Mouse (Mus musculus): ENCODE results near the gene Espnl. TPM values are rescaled to one million over a fixed set of nuclear protein-coding genes. Genes with fewer than 3 reads are reported as not detected.

Espnl gene
- polyA plus RNA-seq, 1 experiment: 0.06 TPM

DNA sequence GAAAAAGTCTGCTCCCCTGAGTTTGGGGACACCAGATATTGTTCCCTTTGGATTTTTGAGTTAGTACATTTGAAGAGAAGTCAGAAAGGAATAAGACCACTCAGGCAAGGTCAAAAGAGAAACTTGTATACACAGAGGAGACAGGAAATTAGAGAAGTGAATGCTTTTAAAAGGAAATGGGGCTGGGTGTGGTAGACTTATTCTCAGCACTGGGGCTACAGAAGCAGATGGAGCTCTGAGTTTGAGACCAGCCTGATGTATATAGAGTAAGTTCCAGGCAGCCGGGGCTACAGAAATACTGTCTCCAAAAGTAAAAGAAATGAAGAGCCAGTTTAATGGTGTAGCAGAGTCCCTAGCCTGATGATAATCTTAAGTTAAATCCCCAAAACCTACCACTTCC, 39.3 kb upstream of the Espnl start:
- Histone ChIP-seq H3K4me1 (ENCODE audit: control insufficient read depth, insufficient read depth, insufficient read length) (peaks cover 6% of the 10 kb centered on the region), H3K27me3 (ENCODE audit: control insufficient read depth, insufficient read depth, low read length) (no peaks in the 10 kb centered on the region), H3K36me3 (ENCODE audit: control insufficient read depth, insufficient read depth, low read length) (peaks cover 4% of the 10 kb centered on the region; the same call in 1 of the 2 replicates), H3K27ac (ENCODE audit: insufficient read depth, low read length) (peak overlapping the region; percentile 9; the same call in 1 of the 2 replicates), H3K4me3 (ENCODE audit: extremely low read depth, insufficient read depth, insufficient read length) (no peak overlapping the region)
- TF ChIP-seq POLR2A (IDR thresholded peaks at IDR 0.05; ENCODE audit: low read depth, low read length) (no peak), CTCF (IDR thresholded peaks at IDR 0.05; ENCODE audit: extremely low read depth, insufficient read depth, insufficient read length, insufficient replicate concordance) (no peak)
- 51% methylated on average over 1 of the region's 1 CpGs for WGBS
- no peak for DNase-seq (ENCODE audit: low read depth in 1 of 2, low spot score in 2 of 2)

DNA sequence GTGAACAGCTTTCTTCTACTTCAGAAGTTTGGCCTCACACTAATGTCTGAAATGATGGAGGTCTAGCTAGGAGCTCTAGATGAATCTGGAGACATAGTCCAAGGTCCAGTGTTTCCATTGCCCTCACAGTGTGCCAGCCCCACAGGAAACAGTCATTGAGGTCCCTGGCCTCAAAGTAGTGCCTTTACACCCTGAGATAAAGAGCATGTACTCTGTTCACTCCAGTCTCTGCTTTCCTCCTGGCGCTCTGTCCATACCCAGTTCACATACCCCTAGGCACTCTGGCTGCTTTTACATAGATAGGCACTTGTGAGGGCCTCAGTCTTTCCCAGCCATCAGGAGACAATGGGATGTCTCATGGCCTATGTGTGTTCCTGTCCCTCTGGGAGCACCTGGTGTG, 32.5 kb upstream of the Espnl start:
- 100% methylated on average over 1 of the region's 1 CpGs for WGBS
- Histone ChIP-seq H3K4me1 (ENCODE audit: control insufficient read depth, insufficient read depth, insufficient read length) (no peaks in the 10 kb centered on the region), H3K4me3 (ENCODE audit: extremely low read depth, insufficient read depth, insufficient read length) (no peak overlapping the region), H3K27me3 (ENCODE audit: control insufficient read depth, insufficient read depth, low read length) (no peaks in the 10 kb centered on the region), H3K27ac (ENCODE audit: insufficient read depth, low read length) (no peak overlapping the region), H3K36me3 (ENCODE audit: control insufficient read depth, insufficient read depth, low read length) (peaks cover 4% of the 10 kb centered on the region; the same call in 1 of the 2 replicates)
- DNase-seq (ENCODE audit: low read depth in 1 of 2, low spot score in 2 of 2): no peak
- no peak for TF ChIP-seq CTCF (IDR thresholded peaks at IDR 0.05; ENCODE audit: extremely low read depth, insufficient read depth, insufficient read length, insufficient replicate concordance)
- TF ChIP-seq POLR2A (IDR thresholded peaks at IDR 0.05; ENCODE audit: low read depth, low read length): no peak

DNA sequence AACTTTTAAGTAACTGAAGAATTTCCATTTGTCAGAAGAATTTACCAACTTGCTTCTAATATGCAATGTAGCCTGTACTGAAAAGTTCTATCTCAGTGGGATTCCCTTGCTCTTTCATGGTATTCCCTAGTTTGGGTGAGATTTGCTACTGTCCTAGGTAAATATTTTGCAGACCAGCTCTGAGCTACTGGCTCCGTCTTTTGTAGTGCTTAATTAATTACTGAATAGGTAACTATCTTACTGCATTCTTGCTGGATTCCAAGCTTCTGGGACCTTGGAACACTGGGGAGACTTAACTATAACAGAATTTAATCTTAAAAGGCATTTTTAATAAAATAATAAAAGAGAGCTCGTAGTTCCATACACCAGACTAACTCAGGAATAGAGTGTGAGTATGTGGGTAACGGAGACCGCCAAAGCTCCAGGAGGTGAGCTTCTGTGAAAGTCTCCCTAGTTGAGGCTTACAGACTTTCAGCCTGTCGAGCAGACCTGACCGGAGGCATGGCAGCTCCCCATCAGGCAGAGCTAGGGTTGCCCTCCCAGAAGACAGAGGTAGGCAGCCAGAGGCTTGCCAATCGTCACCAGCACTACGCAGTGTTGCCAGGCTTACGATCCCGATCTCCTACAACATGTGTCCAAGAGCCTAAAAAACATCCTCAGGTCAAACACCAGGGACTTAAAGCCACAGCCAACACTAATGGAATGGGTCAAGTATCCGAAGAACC, 29.6 kb upstream of the Espnl start:
- Histone ChIP-seq H3K27me3 (ENCODE audit: control insufficient read depth, insufficient read depth, low read length) (no peaks in the 10 kb centered on the region), H3K27ac (ENCODE audit: insufficient read depth, low read length) (no peak overlapping the region), H3K4me1 (ENCODE audit: control insufficient read depth, insufficient read depth, insufficient read length) (no peaks in the 10 kb centered on the region), H3K36me3 (ENCODE audit: control insufficient read depth, insufficient read depth, low read length) (0 out of 2 replicates have a peak, but pooled peaks cover 1% of the 10 kb centered on the region), H3K4me3 (ENCODE audit: extremely low read depth, insufficient read depth, insufficient read length) (no peak overlapping the region)
- DNase-seq (ENCODE audit: low read depth in 1 of 2, low spot score in 2 of 2): no peak
- WGBS: 97% methylated on average over 11 of the region's 11 CpGs
- TF ChIP-seq POLR2A (IDR thresholded peaks at IDR 0.05; ENCODE audit: low read depth, low read length) (no peak), CTCF (IDR thresholded peaks at IDR 0.05; ENCODE audit: extremely low read depth, insufficient read depth, insufficient read length, insufficient replicate concordance) (no peak)

DNA sequence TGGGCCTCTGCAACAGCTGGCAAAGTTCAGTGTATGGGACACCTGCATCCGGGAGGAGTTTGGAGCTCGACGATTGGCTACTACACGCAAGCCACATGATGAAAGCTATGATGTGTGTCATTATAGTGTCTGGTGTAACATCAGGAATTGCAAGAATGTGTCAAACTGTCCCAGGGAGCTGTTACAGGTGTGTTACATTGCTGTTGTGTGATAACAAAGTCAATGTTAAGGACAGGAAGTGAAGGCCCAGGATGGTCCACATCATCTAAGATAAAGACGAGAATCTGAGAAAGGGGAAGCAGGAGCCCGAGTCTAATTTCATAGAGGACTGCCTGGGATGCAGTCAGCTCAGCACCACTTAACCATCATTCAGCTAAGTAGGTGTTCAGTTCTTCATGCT, 26.3 kb upstream of the Espnl start:
- Histone ChIP-seq H3K27me3 (ENCODE audit: control insufficient read depth, insufficient read depth, low read length) (no peaks in the 10 kb centered on the region), H3K27ac (ENCODE audit: insufficient read depth, low read length) (no peak overlapping the region), H3K4me1 (ENCODE audit: control insufficient read depth, insufficient read depth, insufficient read length) (no peaks in the 10 kb centered on the region), H3K36me3 (ENCODE audit: control insufficient read depth, insufficient read depth, low read length) (no peaks in the 10 kb centered on the region; the same call in 1 of the 2 replicates), H3K4me3 (ENCODE audit: extremely low read depth, insufficient read depth, insufficient read length) (no peak overlapping the region)
- TF ChIP-seq CTCF (IDR thresholded peaks at IDR 0.05; ENCODE audit: extremely low read depth, insufficient read depth, insufficient read length, insufficient replicate concordance) (no peak), POLR2A (IDR thresholded peaks at IDR 0.05; ENCODE audit: low read depth, low read length) (no peak)
- no peak for DNase-seq (ENCODE audit: low read depth in 1 of 2, low spot score in 2 of 2)
- 77% methylated on average over 6 of the region's 6 CpGs for WGBS

DNA sequence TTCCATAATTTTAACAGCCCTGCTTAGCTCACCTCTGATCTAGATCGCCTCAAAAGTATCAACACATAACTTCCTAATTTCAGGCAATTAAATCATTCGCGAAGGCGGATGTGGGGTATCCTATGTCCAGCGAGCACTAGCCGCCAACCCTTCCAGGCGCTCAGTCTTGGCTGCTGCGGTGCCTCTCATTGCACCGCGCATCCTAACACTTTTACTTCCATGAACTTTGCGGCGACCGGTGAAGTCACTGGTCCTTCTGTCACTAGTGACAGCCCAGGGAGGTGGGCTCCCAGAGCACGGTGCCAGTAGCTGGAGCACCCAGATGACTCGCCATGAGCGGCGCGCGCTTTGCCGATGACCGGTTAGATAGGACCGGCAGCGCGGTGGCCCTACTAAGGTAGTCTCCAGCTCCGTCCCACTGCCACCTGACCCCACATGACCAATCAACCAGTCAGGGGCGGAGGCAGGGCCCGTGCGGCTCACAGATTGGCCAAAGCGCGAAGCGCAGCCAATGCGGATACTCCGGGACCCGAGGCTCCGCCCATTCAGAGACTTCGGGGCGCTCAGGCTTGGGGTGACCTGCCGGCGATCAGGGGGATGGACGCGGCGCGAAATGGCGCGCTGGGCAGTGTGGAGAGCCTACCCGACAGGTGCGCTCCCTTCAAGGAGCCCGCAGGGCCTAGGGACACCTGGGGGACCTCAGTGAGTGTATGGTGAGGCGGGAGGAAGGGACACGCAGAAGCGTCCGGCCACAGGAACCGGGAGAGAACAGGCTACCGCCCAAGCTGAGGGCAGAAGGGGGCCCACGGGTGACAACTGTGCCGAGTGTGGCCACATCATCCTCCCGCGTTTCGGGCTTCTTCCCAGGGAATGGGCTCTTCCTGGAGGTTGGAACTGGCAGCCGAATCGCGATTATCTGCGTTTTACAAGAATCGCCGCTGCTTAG, 23.8 kb upstream of the Espnl start, which contains the start of gene Scly:
Gene Scly, plus strand, starts transcription at position 540 of the 946 bp plus-strand sequence.
- under 1% methylated on average over 59 of the region's 65 CpGs for WGBS
- Histone ChIP-seq H3K36me3 (ENCODE audit: control insufficient read depth, insufficient read depth, low read length) (peaks cover 1% of the 10 kb centered on the region), H3K27me3 (ENCODE audit: control insufficient read depth, insufficient read depth, low read length) (no peaks in the 10 kb centered on the region), H3K27ac (ENCODE audit: insufficient read depth, low read length) (peak within 1 kb of the TSS; percentile 51), H3K4me3 (ENCODE audit: extremely low read depth, insufficient read depth, insufficient read length) (peak within 1 kb of the TSS; percentile 84), H3K4me1 (ENCODE audit: control insufficient read depth, insufficient read depth, insufficient read length) (no peaks in the 10 kb centered on the region)
- peak; percentile 75 to 93 for DNase-seq (ENCODE audit: low read depth in 1 of 2, low spot score in 2 of 2)
- TF ChIP-seq POLR2A (IDR thresholded peaks at IDR 0.05; ENCODE audit: low read depth, low read length) (peak; percentile 4), CTCF (IDR thresholded peaks at IDR 0.05; ENCODE audit: extremely low read depth, insufficient read depth, insufficient read length, insufficient replicate concordance) (no peak)

DNA sequence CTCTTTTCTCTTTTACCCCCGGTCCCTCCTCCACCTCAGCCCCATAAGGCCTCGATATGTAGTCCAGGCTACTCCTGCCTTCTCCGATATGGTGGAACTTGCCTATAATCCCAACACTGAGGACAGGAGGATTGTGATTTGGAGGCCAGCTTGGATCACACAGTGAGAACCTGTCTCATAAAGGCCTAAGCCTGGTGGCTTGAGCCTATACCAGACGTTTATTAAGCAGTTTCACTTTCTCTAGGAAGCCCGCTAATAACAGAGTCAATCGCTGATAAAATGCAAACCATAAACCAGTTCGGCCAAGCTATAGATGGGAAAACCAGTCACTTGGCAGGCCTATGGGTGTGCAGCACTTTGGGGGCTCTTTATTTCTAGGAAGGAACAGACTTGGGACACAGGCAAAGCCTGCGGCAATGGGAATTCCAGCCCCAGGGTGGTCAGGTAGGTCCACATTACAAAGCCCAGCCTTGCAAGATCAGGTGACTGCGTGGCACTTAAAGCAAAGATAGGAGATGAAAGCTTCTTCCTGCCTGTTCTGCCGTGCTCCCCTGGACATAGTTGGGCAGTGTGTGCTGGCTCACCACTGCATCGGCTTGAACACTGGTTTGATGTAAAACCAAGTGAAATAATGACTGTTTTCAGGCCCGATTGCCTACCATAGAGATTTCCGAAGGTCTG, 22.7 kb upstream of the Espnl start:
- DNase-seq (ENCODE audit: low read depth in 1 of 2, low spot score in 2 of 2): no peak
- peaks cover 4% of the 10 kb centered on the region for H3K36me3 ChIP-seq (ENCODE audit: control insufficient read depth, insufficient read depth, low read length)
- no peaks in the 10 kb centered on the region for H3K4me1 ChIP-seq (ENCODE audit: control insufficient read depth, insufficient read depth, insufficient read length)
- H3K27ac ChIP-seq (ENCODE audit: insufficient read depth, low read length): 0 out of 2 replicates have a peak overlapping the region, but pooled peaks have one; percentile 10
- TF ChIP-seq POLR2A (IDR thresholded peaks at IDR 0.05; ENCODE audit: low read depth, low read length): no peak
- no peak for TF ChIP-seq CTCF (IDR thresholded peaks at IDR 0.05; ENCODE audit: extremely low read depth, insufficient read depth, insufficient read length, insufficient replicate concordance)
- 39% methylated on average over 13 of the region's 13 CpGs for WGBS
- H3K4me3 ChIP-seq (ENCODE audit: extremely low read depth, insufficient read depth, insufficient read length): peak overlapping the region; percentile 84
- H3K27me3 ChIP-seq (ENCODE audit: control insufficient read depth, insufficient read depth, low read length): no peaks in the 10 kb centered on the region
